Comparison of ENCODE assay signal across 1 mouse cellular context in the genomic region with DNA sequence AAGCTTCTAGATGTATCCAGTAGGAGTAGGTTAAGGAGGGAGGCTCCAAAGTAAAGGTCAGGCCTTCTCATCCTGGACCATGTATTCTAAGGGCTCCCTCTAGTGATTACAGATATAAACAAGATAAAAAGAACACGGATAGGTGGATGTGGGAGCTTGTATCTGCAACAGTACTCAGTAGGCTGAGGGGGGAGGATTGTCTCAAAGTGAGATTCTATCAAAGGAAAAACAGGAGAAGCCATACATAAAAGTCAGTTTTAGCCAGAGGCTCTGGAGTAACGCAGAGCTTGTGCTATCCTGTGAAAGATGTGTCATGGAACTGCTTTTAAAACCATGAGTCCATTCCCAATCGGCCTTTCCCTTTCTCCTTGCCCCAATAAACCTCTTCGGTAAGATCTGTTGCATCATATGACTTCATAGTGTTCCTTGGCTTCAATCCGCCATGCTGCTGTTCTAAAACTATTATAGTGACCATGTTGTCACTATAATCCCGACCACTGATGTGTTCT.
A peak's percentile ranks its signal among the peaks of the same experiment; 100 is the strongest.
TF ChIP-seq lines count a peak whose summit lies in the region.

No protein-coding gene starts in this region.

TF ChIP-seq in CH12.LX, 34 proteins besides CTCF, POLR2A, EP300 and RAD21 (continued from another document):
- TF ChIP-seq E2F4 (IDR thresholded peaks at IDR 0.05; ENCODE audit: insufficient replicate concordance, low read depth, low read length) (0 out of 2 replicates have a peak, but pooled peaks have one; percentile 40), USF2 (conservative IDR thresholded peaks at IDR 0.05; ENCODE audit: low read depth, low read length) (no peak), MYC (IDR thresholded peaks at IDR 0.05; ENCODE audit: low read depth, low read length) (0 out of 2 replicates have a peak, but pooled peaks have one; percentile 21), ZNF384 (IDR thresholded peaks at IDR 0.05; ENCODE audit: low read depth, low read length) (no peak), POLR2AphosphoS2 (IDR thresholded peaks at IDR 0.05; ENCODE audit: low read depth, low read length) (no peak), CHD1 (IDR thresholded peaks at IDR 0.05; ENCODE audit: low read depth, low read length) (no peak), ZC3H11A (IDR thresholded peaks at IDR 0.05; ENCODE audit: low read depth, low read length) (peak; percentile 32; the same call in 1 of the 2 replicates), IRF4 (IDR thresholded peaks at IDR 0.05; ENCODE audit: low read depth, low read length) (peak; percentile 48), SIN3A (IDR thresholded peaks at IDR 0.05; ENCODE audit: low read length) (no peak; the same call in 1 of the 2 replicates), ETS1 (conservative IDR thresholded peaks at IDR 0.05; ENCODE audit: low read depth, low read length) (0 out of 2 replicates have a peak, but pooled peaks have one; percentile 5), NELFE (IDR thresholded peaks at IDR 0.05; ENCODE audit: low read depth, low read length) (no peak), ELF1 (IDR thresholded peaks at IDR 0.05; ENCODE audit: low read depth, low read length) (no peak; the same call in 1 of the 2 replicates), BHLHE40 (IDR thresholded peaks at IDR 0.05; ENCODE audit: low read depth, low read length) (no peak), TBP (conservative IDR thresholded peaks at IDR 0.05; ENCODE audit: low read depth, low read length) (no peak), GABPA (IDR thresholded peaks at IDR 0.05; ENCODE audit: insufficient replicate concordance, low read depth, low read length) (no peak), MAZ (IDR thresholded peaks at IDR 0.05; ENCODE audit: low read depth, low read length) (peak; percentile 26; the same call in 1 of the 2 replicates), KAT2A (IDR thresholded peaks at IDR 0.05; ENCODE audit: insufficient replicate concordance, low read length) (no peak)
